Mouse (Mus musculus) gastrocnemius, postnatal 4 days (tissue): ENCODE measurements around the gene 3110070M22Rik. TPM values are rescaled to one million over a fixed set of nuclear protein-coding genes. Genes with fewer than 3 reads are reported as not detected.
"Not testable (repeated sequence)": the region's sequence is repeated elsewhere in the genome, so short reads cannot be mapped to it uniquely, and the experiment has no call there.

Experiments
- DNase-seq, 2 experiments: peaks; one replicate each; pipeline ENCODE4 v3.0.0; 2021 to 2022; ENCODE audit warnings: low spot score in 2 of 2, mixed read lengths in 2 of 2
- long read RNA-seq, 2 experiments: library from polyadenylated mRNA; stranded (forward); transcript quantifications; one replicate each; pipeline ENCODE4 v2.0.0; 2021
- total RNA-seq, 2 experiments: library from RNA; stranded (reverse); gene quantifications; 2 replicates each; pipeline ENCODE4 v1.2.3; 2021

Gene 3110070M22Rik
- under 1 TPM; 0.74 to 0.88 TPM for total RNA-seq
- long read RNA-seq, experiment 1, result 0 reads
- long read RNA-seq, experiment 2, partial matches to known transcripts, result 0 of 1 reads
- long read RNA-seq, experiment 2, other reads (novel, unspliced or antisense), result 0 of 1 reads

GRCm38 (mm10) chr13:119487880-119488580, at the start of gene 3110070M22Rik, which contains the start of gene Tmem267:
3110070M22Rik (minus strand) TSS chr13:119488383.
Tmem267 (plus strand) TSS chr13:119488039.
- peak; percentile 82 to 88 for DNase-seq

DNA sequence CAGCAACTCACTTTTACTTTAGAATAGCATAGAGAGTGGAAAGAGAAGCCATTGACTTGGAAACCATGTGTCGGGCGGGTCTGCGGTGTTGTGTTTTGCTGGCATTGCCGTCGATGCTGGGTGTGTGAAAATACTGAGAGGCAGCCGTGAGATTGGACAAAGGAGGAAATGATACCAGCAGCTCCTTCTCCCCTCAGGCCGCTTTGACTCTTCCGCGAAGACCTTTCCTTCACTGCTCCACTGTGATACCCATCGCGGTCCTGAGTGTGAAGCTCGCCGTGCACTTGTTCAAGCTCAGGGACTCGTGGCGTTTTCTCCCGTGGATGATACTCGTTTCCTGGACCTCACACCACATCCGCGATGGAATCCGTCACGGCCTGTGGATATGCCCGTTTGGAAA, 6.8 kb upstream of the 3110070M22Rik start:
- DNase-seq, result not testable (repeated sequence)

GRCm38 (mm10) chr13:119492083-119492482, 3.9 kb upstream of the 3110070M22Rik start:
- DNase-seq, result not testable (repeated sequence)

DNA sequence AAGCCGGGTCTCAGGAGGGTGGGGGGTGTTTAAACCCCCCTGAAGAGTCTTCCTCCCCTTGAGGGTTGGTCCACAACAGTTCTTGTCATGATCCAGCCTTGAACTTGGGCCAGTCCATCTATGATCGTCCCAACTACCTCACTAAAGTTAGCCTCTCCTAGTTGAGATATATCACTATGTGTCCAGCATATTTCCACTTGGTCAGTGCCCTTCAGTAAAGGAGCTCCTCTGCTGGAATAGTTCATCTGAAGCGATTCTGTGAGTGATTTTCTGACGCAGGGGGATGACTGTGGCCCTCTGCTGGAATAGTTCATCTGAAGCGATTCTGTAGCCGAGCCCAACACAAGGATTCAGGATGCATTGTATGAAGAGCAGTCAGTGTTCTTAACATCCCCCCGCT, 829 bp downstream of the 3110070M22Rik start:
- DNase-seq, result no peak

DNA sequence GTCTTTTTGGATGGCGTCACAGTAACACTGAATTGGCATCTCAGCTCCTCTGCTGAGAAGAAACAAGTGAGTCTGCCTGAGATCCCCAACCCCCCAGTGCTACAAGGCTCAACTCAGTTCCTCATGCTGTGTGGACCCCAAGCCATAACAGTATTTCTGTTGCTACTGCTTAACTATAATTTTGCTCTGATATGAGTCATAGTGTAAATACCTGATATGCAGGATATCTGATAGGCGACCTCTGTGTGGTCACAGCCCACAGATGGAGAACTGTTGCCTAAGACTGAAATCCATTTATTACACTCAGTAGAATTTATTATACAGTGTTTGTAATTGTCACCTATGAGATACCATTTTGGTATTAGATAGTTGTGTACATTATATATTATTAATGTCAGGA, 10.4 kb downstream of the 3110070M22Rik start:
- DNase-seq, result no peak

- DNase-seq, result no peak
Measured at GRCm38 (mm10) chr13:119476631-119477030, 11.6 kb downstream of the 3110070M22Rik start.

GRCm38 (mm10) chr13:119462596-119463560, 25.3 kb downstream of the 3110070M22Rik start, which contains the start of gene 4833420G17Rik:
4833420G17Rik (plus strand) TSS chr13:119462768.
- DNase-seq, result peak; percentile 68 to 87

DNA sequence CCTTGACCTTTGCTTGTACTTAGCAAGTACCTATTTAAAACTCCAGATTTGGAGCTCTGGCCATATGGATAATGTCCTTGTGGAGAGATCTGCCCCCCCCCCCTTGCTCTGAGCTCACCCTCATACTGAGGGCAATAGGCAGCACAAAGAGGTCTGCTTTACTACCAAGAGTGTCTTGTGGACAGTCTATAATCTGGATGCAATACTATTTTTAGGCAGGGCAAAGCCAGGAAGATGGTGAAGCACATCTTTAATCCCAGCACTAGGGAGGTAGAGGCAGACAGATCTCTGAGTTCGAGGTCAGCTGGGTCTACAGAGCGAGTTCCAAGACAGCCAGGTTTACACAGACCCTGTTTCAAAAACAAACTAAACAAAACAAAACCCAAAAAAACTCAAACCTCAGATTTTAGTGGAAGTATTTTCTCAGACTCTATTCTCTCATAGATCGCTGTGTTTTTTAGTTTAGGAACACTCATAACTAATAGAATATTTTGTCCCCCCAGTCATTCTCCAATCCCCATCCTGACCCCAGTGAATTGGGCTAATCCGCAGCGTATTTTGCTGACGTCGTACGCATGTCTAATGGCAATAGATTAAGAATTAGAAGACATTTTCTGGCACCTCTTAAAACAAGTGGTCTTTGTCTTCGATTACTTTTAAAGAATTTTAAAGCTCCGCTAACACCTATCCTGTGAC, 26.1 kb downstream of the 3110070M22Rik start:
- no peak for DNase-seq

GRCm38 (mm10) chr13:119456342-119456741, 31.8 kb downstream of the 3110070M22Rik start:
- no peak for DNase-seq

GRCm38 (mm10) chr13:119455082-119455481, 33.1 kb downstream of the 3110070M22Rik start:
- DNase-seq, result no peak

DNA sequence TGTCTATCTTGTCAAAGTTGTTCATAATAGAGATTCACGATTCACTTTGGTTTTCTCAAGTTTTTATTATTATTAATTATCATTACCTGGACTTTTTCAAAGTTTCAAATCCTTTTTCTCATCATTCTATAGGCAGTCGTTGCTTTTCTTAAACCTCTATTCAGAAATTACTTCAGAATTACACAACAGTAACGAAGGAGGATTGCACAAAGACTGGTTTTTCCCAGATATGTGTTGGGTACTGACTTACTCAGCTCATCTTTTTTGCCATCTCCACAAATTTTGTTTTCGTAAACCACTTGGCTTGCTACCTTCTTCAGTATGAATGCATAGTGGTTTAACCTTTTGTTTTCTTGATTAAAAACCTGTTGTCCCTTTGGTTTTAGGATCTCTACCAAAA, 34.6 kb downstream of the 3110070M22Rik start:
- DNase-seq, result no peak

DNA sequence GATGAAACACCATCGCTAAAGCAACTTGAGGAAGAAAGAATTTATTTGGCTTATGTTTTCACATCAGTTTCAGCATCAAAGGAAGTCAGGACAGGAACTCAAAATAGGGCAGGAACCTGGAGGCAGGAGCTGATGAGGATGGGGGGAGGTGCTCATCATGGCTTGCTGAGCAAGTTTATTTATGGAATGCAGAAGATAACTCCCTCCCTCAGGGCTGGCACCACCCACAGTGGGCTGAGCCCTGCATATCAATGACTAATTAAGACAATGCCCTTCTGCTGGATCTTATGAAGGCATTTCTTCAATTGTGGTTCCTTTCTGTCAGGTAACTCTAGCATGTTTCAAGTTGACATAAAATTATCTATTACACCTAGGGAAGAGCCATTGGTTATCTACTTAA, 45.9 kb downstream of the 3110070M22Rik start:
- no peak for DNase-seq

Other genes with a start within 250 kb of the 3110070M22Rik start
- 100 to 1,000 TPM in 1 of 2 experiments, 10 to 100 TPM in 1; 97.7 to 101 TPM for gene Paip1, start 59.8 kb downstream of the 3110070M22Rik start, total RNA-seq
- 10 to 100 TPM; 14.3 to 17.7 TPM for gene 4833420G17Rik, start 25.6 kb downstream of the 3110070M22Rik start, total RNA-seq
- 10 to 100 TPM in 1 of 2 experiments, 1 to 10 TPM in 1; 6.0 to 11.7 TPM for gene Tmem267, start 344 bp downstream of the 3110070M22Rik start, total RNA-seq
- gene Ccl28, start 135.4 kb upstream of the 3110070M22Rik start, total RNA-seq, result under 1 TPM; 0.10 to 0.31 TPM
- gene Hmgcs1, start 202.0 kb upstream of the 3110070M22Rik start, total RNA-seq, result 10 to 100 TPM; 80.8 to 92.4 TPM